Mouse (Mus musculus): ENCODE measurements around the gene Kif5a.
A peak's percentile ranks its signal among the peaks of the same experiment; 100 is the strongest.

Gene Kif5a

DNA sequence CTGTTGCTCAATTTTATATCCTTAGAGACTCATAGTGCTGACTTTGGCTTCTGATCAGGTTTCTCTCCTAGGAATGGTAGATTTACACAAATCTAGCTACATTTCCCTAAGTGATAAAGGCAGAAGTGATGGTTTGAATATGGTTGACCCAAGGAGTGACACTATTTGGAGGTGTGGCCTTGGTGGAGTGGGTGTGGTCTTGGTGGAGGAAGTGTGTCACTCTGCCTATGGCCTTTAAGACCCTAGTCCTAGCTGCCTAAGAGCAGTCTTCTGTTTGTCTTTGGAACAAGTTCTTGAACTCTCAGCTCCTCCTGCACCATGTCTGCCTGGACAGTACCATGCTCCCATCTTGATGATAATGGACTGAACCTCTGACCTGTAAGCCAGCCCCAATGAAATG lies 46.0 kb downstream of the Kif5a start:
- no peak for DNase-seq (ENCODE audit: low read depth, low spot score)

DNA sequence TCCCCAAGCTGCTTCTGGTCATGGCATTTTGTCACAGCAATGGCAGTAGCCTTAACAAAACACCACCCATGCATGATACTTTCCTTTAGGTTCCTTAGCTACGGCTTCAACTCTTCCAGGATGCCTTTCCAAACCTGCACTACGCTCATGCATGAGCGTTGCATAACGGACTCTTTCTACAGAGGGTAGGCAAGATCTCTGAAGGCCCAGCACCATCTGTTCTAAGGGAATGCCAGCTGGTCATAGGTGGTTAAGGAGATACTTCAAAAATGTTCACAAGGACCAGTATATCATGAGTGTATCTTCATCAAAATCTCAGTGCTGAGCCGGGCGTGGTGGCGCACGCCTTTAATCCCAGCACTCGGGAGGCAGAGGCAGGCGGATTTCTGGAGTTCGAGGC lies 46.7 kb downstream of the Kif5a start:
- no peak for DNase-seq (ENCODE audit: low read depth, low spot score)

DNA sequence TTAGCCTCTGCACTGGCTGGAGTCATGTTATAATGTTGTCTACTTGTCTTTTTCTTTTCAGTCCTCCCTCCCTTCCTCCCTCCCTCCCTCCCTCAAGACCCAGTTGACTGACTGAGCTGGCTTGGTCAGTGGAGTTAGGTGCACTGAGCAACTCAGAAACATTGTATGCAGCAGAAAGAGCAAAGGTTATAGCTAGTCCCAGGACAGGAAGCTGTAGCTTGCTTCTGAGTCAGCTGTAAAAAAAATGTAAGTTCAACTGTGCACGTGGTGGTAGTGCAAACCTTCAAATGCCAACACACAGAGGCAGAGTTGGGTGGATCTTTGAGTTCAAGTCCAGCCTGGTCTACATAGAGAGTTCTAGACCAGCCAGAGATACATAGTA lies 48.7 kb downstream of the Kif5a start:
- DNase-seq (ENCODE audit: low read depth, low spot score), result no peak

DNA sequence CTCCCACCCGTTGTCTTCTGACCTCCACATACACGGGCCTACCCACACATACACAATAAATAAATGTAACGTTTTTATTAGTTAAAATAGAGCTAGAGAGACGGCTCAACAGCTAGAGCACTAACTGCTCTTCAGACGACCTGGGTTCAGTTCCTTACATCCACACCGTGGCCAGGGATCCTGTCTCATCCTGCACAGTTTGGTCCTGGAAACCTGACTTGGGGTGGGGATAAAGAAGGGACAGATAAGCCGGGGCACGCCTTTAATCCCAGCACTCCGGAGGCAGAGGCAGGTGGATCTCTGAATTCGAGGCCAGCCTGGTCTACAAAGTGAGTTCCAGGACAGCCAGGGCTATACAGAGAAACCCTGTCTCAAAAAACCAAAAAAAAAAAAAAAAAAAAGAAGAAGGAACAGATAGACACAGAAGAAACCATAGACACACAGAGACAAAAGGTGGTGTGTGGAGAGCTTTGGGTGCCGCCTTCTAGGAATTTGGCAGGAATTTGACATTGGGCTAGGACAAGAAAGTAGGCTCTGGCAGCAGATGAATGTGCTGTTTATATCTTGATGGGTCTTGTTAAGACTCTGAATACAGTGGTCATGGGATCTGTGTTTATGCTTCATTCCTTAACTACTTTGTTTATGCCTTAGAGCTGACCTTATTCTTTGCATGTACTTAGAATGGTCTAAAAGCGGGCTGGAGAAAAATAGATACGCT lies 49.3 kb downstream of the Kif5a start:
- DNase-seq (ENCODE audit: low read depth, low spot score), result no peak

DNA sequence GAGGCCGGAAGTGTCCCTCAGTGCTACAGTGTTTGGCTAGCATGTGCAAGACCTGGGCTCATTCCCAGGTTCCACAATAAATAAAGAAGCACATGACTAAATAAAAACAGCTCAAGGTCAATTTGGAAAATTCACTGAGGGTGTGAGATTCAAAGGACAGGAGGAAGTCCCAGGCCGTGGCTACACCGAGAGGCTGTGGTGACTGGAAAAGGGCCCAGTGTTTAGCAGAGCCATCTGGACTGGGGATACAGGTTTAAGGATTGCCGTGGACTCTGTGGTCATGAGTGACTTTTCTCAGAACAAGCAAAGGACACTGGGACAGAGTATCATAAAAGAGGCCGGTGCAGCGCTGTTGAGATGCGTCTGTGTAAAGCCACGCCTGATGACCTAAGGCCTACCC lies 49.9 kb downstream of the Kif5a start:
- DNase-seq (ENCODE audit: low read depth, low spot score), result no peak

DNA sequence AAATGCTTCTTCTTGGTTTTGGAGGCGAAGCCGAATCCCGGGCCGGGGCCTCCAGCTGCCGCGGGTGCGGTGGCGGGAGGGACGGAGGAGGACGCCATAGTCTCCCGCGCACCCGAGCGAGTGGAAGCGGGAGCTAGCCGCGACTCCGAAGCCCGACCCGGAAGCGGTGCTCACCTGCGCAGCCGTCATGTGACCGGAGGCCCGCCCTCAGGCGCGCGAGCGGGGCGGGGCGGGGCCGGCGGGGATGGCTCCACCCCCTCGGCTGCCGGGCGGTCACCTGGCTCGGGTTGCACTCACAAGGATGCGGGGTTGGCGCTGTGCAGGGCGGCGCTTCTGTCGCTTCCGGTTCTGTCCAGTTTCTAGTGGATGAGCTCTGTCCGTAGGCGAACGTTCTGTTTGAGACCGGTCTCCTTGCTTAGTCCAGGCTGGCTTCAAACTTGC lies 51.7 kb downstream of the Kif5a start, which contains the start of gene Pip4k2c:
Pip4k2c (minus strand) TSS at position 172 of the 441 bp plus-strand sequence.
- peak; percentile 95 for DNase-seq (ENCODE audit: low read depth, low spot score)

DNA sequence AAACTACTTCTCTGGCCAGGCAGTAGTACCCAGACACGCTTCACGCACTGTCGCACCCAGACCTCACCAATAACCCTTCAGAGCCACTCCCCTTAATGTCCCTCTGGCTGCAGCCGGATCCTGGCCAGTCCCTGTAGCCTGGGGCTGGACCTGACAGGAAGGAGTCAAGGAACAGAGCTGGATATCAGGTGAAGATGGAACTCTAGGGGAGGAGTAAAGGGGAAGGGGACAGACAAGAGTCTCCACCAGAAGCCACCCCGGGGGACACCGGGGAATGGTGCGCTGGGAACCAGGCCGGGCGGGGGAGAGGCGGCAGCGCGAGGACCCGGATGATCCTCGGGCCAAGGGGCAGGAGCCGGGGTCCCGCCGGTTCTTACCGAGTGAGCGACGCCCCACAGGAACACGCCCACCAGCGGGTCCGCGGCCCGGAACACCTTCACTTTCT lies 52.2 kb downstream of the Kif5a start:
- no peak for DNase-seq (ENCODE audit: low read depth, low spot score)

DNA sequence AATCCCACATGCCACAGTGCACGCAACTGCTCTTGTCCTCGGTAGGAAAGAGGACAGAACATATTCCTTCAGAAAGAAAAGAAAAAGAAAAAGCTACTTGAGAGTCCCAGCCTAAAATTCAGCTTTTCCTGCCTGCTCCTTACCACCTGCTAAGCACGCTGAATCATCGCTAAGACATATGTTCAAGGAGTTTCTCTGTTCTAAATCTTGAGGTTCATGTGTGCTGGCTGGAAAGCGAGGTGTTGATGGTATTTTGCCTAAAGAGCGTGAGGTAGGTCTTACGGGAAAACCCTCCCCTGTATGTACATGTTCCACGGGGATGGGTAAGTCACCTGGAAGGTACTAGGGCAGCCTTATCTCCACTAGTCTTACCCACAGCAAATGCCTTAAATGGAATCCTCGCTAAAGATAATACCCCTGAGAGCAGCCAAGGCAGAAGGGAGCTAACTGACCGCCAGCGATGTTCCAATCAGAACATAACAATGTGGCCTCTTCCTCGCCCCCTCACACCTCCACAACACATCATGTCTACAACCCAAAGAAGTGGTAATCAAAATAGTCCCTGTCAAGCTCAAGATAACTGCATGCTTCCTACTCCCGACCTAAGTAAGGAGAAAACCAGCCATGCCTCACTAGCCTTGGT lies 53.1 kb downstream of the Kif5a start:
- DNase-seq (ENCODE audit: low read depth, low spot score), result no peak

DNA sequence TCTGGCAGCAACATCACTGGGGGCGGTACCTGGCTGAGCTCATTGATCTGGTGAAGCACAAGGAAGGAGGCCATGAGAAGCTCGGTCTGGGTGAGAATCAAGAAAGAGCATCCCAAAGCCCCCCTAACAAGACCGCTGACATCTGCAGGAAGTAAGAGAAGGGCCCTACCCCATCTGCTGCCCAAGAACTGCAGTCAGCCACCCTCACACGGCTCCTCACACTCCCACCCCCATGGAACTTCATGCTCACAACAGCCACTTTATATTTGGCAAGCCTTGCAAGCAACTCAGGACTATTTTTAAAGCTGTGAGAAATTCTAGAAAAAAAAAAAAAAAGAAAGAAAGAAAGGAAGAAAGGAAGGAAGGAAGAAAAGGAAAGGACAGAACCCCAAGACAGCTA lies 54.2 kb downstream of the Kif5a start:
- DNase-seq (ENCODE audit: low read depth, low spot score), result no peak

DNA sequence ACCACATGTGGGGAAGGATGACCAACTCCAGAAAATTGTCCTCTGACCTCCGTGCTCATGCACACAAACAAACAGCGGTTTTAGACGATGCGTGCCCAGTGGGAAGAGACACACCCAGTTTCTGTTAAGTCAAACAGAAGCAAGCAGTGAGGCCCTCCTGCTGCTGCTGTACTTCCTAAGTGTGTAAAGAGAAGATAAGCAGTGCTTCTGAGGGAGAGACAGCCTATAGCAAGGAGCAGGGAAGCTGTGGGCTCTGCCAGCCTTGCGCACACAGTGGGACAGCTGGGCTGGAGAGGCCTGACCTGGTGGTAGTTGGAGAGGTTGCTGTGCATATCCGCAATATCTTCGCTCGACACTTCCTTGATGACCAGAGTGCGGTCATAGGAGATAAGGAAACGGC lies 57.8 kb downstream of the Kif5a start:
- no peak for DNase-seq (ENCODE audit: low read depth, low spot score)

DNA sequence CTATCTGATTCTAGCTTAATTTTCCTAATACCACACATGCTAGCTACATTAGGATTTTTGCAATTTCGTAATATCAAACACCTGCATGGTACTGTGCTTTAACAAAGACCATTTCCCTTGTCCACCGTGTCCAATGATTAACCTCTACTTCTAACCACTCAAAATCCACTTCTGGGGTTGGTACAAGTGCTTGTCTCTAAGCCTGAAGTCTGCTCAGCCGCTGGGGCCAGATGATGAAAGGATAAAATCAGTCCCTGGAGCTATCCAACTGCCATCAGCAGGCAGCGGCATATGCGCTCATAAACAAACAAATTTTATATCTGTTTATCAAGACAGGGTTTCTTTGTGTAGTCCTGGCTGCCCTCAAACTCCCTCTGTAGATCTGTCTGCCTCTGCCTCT lies 58.6 kb downstream of the Kif5a start:
- no peak for DNase-seq (ENCODE audit: low read depth, low spot score)

DNA sequence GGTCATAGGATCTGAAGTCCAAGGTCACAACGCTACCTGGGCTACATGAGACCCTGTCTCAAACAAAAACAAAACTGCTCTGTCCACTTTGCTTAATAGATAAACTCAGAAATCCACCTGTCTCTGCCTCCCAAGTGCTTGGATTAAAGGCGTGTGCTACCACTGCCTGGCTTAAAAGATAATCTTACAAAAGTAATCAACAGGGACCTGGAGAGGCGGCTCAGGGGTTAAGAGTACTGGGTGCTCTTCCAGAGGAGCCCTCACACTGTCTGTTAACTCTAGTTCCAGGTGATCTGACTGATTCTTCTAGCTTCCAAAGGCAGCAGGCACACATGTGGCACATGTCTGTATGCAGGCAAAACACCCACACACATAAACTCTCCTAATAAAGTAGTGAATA lies 60.0 kb downstream of the Kif5a start:
- DNase-seq (ENCODE audit: low read depth, low spot score), result no peak

DNA sequence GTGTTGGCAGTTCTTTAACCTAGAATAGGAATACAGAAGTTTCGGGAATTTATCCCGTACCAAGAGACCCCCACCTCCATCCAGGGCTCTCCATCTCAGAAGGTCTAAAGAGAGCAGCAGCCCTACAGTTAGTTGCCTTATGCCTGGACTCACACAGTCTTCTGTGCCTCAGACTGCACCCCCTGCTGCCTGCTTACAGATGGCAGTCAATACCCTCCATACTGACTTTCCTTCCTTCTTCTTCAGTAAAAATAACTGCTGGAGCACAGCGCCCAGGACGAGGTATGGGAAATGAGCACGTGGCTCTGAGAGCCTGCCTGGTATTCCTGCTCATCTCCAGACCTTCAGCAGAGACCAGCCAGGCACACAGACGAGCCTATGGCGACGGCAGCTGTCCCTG lies 62.9 kb downstream of the Kif5a start:
- no peak for DNase-seq (ENCODE audit: low read depth, low spot score)

DNA sequence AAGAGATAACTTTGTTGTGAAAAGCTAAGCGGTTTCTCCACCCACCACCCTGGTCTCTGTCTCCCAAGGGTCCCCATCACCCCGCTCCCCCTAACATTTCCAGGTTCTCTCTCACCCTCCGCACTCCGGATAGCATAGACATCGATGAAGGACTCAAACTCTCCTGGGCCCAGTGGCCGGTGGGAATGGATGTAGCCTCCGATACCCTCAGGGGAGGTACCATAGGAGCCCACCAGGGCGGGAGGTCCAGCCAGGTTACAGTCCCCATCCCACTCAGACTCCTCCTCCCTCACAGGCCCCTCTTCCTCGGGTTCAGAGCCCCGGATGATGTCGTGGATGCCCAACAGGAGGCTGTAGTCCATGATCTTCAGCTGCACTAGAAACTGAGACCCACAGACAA lies 63.7 kb downstream of the Kif5a start:
- no peak for DNase-seq (ENCODE audit: low read depth, low spot score)

DNA sequence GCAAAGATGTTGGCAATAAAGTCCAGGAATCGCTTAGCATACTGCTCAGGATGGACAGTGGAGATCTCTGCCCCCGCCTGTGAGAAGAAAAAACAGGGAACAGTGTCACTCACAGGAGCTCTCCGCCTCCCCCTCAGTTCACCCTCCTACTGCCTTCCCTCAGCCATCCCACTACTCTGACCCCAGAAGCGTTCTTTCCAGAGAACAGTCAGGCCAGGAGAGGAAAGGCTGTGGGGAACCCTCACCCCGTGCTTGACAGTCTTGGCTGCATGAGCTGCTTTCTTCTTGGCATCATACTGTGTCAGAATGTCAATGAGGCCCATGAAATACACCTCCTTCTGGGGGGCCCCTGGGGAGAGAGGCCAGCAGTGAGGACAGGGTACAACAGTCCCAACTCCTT lies 64.1 kb downstream of the Kif5a start:
- no peak for DNase-seq (ENCODE audit: low read depth, low spot score)

DNA sequence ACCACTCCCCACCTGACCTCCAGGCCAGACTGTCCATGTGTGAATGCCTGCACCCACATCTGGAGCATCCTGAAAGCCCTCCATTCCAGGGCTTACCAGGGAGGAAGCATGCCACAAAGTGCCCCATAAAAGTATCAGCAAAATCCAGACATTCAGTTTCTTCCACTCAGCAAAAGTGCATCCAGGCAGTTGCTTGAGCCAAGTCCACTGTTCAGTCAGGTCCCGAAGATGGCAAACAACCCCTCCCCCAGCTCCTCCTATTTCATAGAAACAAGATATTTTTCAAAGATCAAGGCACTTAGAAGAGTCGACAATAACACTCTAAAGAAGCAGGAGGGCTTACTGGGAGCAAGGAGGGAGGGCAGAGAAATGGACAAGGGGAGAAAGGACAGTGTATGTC lies 64.7 kb downstream of the Kif5a start:
- no peak for DNase-seq (ENCODE audit: low read depth, low spot score)

DNA sequence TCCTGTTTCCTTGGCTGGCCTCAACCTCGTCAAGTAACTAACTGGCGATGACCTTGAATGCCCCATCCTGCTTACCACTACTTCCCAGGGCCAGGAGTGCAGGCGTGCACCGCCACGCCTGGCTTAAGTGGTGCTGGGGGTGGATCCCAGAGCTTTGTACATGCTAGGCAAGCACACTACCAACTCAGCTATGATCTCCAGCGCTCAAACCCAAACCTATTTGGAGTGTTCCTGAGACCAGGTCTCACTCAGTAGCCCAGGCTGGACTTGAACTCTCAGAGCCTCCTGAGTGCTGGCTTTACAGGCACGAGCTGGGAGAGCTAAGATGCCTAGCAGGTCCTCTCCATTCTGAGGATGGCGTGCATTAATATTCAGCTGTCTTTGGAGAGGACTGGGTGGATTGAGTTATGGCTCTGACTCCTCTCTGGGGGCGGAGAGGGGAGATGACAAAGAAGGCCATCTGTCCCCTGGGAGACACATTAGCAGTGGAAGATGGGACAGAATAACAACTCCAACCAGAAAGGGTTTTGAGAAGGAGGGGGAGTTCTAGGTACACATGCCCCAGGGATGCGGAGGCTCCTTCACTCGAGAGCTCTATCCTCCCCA lies 65.5 kb downstream of the Kif5a start:
- DNase-seq (ENCODE audit: low read depth, low spot score), result no peak

DNA sequence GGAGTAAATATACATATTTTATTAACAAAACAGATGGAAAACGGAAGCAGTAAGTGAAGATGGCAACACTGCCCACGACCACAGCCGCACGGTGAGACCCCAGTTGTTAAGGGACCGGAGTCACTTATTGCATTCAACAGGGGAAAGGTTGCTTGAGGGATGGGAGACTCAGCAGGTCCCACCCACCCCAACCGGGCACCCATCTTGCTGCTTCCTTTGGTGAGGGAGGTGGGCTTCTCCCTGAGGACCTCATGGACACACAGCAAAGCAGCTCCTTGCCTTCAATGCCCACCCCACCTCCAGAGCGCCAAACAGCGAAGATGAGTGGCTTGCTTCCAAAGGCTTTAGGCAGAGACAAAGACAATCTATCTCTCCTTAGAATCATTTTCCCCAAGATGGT lies 66.0 kb downstream of the Kif5a start:
- DNase-seq (ENCODE audit: low read depth, low spot score), result no peak

DNA sequence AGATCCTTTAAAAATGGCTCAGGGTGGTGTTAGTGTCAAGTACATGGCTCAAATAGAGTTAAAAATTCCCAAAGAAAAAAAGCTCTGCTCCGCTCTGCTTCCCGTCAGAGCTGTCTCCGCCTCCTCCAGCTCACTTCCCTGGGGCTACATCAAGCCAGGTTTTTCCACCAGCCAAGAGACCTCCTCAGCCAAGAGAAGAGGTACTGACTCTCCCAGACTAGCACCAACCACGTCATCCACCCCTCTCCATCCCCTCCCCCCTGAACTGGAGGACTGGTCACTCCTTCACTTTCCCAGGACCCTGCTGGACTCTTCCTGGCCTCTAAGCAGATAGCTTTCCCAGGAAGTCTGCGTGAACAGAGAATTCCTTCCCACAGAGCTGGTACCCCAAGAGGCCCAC lies 66.8 kb downstream of the Kif5a start:
- no peak for DNase-seq (ENCODE audit: low read depth, low spot score)

DNA sequence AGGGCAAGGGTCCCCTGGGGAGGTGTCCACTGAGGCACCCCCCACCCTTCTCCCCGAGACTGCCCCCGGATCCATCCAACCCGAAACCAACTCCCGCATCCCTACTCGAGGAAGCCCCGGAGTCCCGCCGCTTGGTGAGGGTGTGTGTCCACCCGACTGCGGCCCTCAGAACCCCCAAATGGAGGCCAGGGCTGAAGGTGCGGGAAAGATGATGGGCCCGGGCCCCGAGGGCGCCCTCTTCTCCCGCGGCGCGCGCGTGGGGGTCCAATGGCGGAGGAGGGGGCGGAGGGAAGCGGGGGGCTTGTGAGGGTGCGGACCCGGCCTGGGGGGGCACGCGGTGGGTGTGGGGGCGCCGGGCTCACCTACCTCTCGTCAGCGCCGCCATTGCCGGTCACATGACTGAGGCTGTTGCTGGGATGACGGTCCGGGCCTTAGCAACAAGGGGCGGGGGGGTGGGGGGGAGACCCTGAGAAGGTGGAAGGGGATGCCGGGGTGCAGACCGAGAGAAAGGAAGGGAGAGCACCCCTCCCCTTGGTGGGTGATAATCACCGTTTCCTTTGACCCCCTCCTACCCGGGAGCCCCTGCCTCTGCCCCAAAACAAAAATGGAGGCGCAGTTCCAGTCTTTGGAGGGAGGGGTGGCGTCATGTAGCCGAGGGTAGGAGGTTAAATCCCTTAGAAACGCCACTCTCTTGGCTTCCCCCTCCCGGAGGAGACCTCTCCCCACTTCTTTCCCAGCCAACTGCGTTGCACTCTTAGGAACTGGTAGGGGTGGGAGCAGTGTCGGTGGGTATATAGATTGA lies 67.6 kb downstream of the Kif5a start, which contains the start of gene Dtx3:
Dtx3 (minus strand) TSS at position 401 of the 802 bp plus-strand sequence.
- peak; percentile 66 for DNase-seq (ENCODE audit: low read depth, low spot score)

DNA sequence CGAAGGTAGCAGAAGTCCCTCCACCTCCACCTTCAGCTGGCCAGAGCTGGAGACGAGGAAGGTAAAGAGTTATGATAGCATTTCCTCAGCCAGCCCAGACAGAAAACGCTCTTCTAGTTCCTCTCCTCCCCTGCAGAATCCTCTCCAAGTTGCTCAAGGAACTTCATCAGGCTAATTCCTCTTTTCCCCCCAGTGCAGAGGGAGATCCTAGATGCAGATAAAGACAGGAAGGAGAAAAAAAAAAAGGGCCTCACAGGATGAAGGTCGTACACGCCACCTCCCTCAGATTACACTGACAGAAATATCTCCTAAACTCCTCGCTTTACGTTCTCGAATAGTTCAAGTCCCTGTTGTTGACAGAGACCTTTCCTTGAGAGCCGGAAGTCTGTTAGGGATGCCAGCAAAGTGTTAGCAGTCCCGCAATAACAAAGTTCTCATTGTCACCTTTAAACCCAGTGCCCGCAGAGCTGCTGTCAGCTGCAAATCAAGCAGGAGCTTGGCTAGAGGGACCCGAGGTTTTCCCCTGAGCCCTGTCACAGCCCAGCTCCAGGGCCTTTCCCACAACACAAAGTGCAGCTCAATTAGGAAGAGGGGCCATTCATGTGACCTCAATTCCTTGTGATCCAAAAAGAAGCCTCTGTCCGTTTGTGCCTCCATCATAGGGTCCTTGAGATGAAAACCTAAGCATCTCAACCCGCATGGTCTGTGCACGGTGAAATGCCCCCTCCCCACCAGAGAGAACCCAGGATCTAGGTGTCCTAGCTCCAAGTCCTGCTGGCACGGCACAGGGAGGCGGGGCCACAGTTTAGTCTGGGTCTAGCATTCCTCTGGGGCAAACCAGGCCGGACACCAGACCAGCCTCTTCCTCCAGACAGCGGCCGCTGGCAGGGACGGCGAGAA lies 68.5 kb downstream of the Kif5a start:
- DNase-seq (ENCODE audit: low read depth, low spot score), result peak; percentile 39

All from CD4-positive, CD25-positive, alpha-beta regulatory T cell, adult 2 months (primary cell).